In the genomic region with DNA sequence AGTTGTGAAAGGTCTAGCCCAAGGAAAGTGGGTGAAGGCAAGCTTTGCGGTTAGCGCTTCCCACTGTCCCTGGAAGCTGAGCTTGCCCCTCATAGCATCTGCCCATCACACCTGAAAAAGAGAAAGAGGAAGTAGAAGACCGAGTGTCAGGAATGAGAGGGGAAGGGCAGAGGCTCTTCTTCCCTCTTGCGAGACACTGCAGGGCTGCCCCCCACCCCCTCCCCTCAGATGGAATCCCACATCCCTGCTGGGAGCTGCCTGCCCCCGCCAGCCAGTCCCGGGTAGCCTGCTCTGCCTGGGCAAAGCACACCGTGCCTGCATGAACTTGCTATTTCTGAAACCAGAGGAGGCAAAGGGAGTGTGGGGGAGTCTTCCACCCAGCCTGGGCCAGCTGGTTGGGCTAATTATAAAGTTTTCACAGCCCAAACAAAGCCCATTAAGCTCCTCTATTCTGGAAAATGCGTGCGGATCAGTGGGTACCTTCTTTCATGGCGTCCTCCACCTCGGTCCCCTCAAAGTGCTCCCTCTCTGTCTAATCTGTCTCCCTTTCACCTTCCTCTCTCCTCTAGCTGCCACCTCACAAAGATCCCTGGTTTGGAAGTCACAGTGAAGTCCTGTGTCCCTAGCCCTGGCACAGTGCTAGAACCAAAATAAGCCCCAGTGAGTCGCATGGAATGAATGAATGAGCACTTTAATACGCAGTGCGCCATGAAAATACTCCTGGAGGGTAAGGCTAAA, we compare ENCODE assay signal across 8 mouse cellular contexts. TPM values are rescaled to one million over a fixed set of nuclear protein-coding genes. Genes with fewer than 3 reads are reported as not detected.
DNase-seq lines count a peak whose midpoint lies in the region; ATAC-seq and TF ChIP-seq lines count a peak whose summit lies in the region.

No protein-coding gene starts in this region.

- no peaks in the 10 kb centered on the region for H3K27me3 ChIP-seq in kidney, embryonic 15.5 days
- H3K27me3 ChIP-seq in liver, embryonic 13.5 days: 0 out of 2 replicates have a peak, but pooled peaks cover 4% of the 10 kb centered on the region
- H3K27me3 ChIP-seq in hindbrain, postnatal 0 days (ENCODE audit: insufficient read depth, low read length): no peaks in the 10 kb centered on the region

- no peaks in the 10 kb centered on the region for H3K36me3 ChIP-seq in kidney, embryonic 15.5 days
- no peaks in the 10 kb centered on the region for H3K36me3 ChIP-seq in liver, embryonic 13.5 days
- no peaks in the 10 kb centered on the region for H3K36me3 ChIP-seq in hindbrain, postnatal 0 days (ENCODE audit: insufficient read depth, low read length)

- DNase-seq in kidney, adult 11 months: no peak
- DNase-seq in Muller cell, postnatal 12 days (ENCODE audit: inconsistent ontology term): peak; percentile 20
- DNase-seq in frontal cortex, postnatal 36 days (ENCODE audit: low spot score in 2 of 2): peak; percentile 44 to 58
- DNase-seq in liver, embryonic 13.5 days: no peak
- DNase-seq in thymus, postnatal 10 days (ENCODE audit: low spot score in 2 of 2): no peak
- no peak for DNase-seq in hindbrain, postnatal 0 days (ENCODE audit: low spot score)
- no peak for DNase-seq in spleen, postnatal 14 days (ENCODE audit: low spot score in 2 of 2)

- 0 out of 2 replicates have a peak, but pooled peaks cover 6% of the 10 kb centered on the region for H3K4me1 ChIP-seq in kidney, embryonic 15.5 days
- peaks cover 10% of the 10 kb centered on the region for H3K4me1 ChIP-seq in liver, embryonic 13.5 days (replicated peaks)
- no peaks in the 10 kb centered on the region for H3K4me1 ChIP-seq in hindbrain, postnatal 0 days (ENCODE audit: insufficient read depth, low read length)

- no peak for TF ChIP-seq CTCF in hindbrain, postnatal 0 days (IDR thresholded peaks at IDR 0.05; ENCODE audit: low read depth)

- peak overlapping the region; percentile 64 for H3K27ac ChIP-seq in kidney, embryonic 15.5 days
- no peak overlapping the region for H3K27ac ChIP-seq in liver, embryonic 13.5 days
- H3K27ac ChIP-seq in hindbrain, postnatal 0 days: no peak overlapping the region

- H3K4me3 ChIP-seq in kidney, embryonic 15.5 days (replicated peaks): 0 out of 2 replicates have a peak overlapping the region, but pooled peaks have one; percentile 7
- H3K4me3 ChIP-seq in liver, embryonic 13.5 days (replicated peaks): no peak overlapping the region
- H3K4me3 ChIP-seq in hindbrain, postnatal 0 days (ENCODE audit: low read length): no peak overlapping the region

- 30% methylated on average over 14 of the region's 14 CpGs for WGBS in kidney, embryonic 15.5 days
- 22% methylated on average over 14 of the region's 14 CpGs for WGBS in liver, embryonic 13.5 days (ENCODE audit: insufficient replicate concordance)
- WGBS in hindbrain, postnatal 0 days: 35% methylated on average over 14 of the region's 14 CpGs

- no peaks in the 10 kb centered on the region for H3K9me3 ChIP-seq in kidney, embryonic 15.5 days (replicated peaks)
- no peaks in the 10 kb centered on the region for H3K9me3 ChIP-seq in liver, embryonic 13.5 days (replicated peaks)
- H3K9me3 ChIP-seq in hindbrain, postnatal 0 days (ENCODE audit: low read length): no peaks in the 10 kb centered on the region

- ATAC-seq in kidney, embryonic 15.5 days (replicated peaks; ENCODE audit: low FRiP score): peak; percentile 90
- ATAC-seq in liver, embryonic 13.5 days (ENCODE audit: low read depth): no peak
- no peak for ATAC-seq in hindbrain, postnatal 0 days

- peak overlapping the region; percentile 25 for H3K4me2 ChIP-seq in kidney, embryonic 15.5 days
- H3K4me2 ChIP-seq in liver, embryonic 13.5 days: 0 out of 2 replicates have a peak overlapping the region, but pooled peaks have one; percentile 24
- H3K4me2 ChIP-seq in hindbrain, postnatal 0 days (ENCODE audit: low read depth, low read length): no peak overlapping the region

- H3K9ac ChIP-seq in kidney, embryonic 15.5 days: no peak overlapping the region
- H3K9ac ChIP-seq in liver, embryonic 13.5 days: no peak overlapping the region
- no peak overlapping the region for H3K9ac ChIP-seq in hindbrain, postnatal 0 days (replicated peaks; ENCODE audit: low read length)

RNA-seq across cellular contexts. Expression of gene A630001G21Rik, which starts 20.0 kb away (rescaled TPM):
- 0.72 and 1.1 TPM in 2 replicates for polyA plus RNA-seq in kidney, embryonic 15.5 days (2015; fragmentation: Nextera tagmentation; extraction: Ambion mirVana)
- polyA plus RNA-seq in liver, embryonic 13.5 days (2015; fragmentation: Nextera tagmentation; extraction: Ambion mirVana): 2.6 and 2.7 TPM in 2 replicates
- total RNA-seq in hindbrain, postnatal 0 days (2014; rRNA removed): not detected in 2 replicates
- polyA plus RNA-seq in hindbrain, postnatal 0 days (2015; fragmentation: Nextera tagmentation; extraction: Ambion mirVana): 0.35 and 0.36 TPM in 2 replicates

RNA-seq across cellular contexts. Expression of gene Cab39, which starts 34.8 kb away (rescaled TPM):
- polyA plus RNA-seq in kidney, embryonic 15.5 days (2015; fragmentation: Nextera tagmentation; extraction: Ambion mirVana): 28.0 and 30.2 TPM in 2 replicates
- 11.4 and 13.4 TPM in 2 replicates for polyA plus RNA-seq in liver, embryonic 13.5 days (2015; fragmentation: Nextera tagmentation; extraction: Ambion mirVana)
- total RNA-seq in hindbrain, postnatal 0 days (2014; rRNA removed): 141 and 153 TPM in 2 replicates
- 39.9 and 41.6 TPM in 2 replicates for polyA plus RNA-seq in hindbrain, postnatal 0 days (2015; fragmentation: Nextera tagmentation; extraction: Ambion mirVana)

Comparison
In these comparisons a context has a peak if more than half of its experiments do, and no peak if none do; other contexts are left out.
1. DNase-seq: peak in Muller cell, postnatal 12 days (single experiment) and frontal cortex, postnatal 36 days (2 of 2); none in kidney, adult 11 months (single experiment), liver, embryonic 13.5 days (single experiment), thymus, postnatal 10 days (0 of 2), hindbrain, postnatal 0 days (single experiment) and spleen, postnatal 14 days (0 of 2).